Mouse (Mus musculus): ENCODE measurements around the gene Mogat1.
A peak's percentile ranks its signal among the peaks of the same experiment; 100 is the strongest.

The Mogat1 gene

DNA sequence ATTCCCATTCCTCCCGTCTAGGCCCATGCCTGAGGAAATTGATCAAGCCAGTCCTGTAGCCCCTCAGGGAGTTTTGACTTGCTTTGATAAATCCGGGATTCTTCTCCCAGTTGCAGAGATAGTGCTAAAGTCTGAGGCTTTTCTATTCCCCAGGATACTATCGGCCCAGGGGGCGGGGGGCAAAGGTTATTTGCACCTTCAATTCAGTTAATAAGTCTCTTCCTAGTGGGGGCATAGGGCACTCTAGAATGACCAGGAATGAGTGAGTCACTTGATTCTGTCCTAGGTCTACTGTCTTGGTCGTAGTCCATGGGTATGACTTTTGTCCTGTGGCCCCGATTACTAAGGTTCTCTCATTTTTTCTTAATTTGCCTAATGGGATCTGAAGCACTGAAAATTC is 8.3 kb upstream of the Mogat1 start:
- H3K27me3 ChIP-seq (ENCODE audit: insufficient read depth, low read length) = no peaks in the 10 kb centered on the region
- TF ChIP-seq NANOG (IDR thresholded peaks at IDR 0.05; ENCODE audit: borderline replicate concordance, low read length) (no peak), CTCF (conservative IDR thresholded peaks at IDR 0.05; ENCODE audit: low read length) (no peak), POU5F1 (IDR thresholded peaks at IDR 0.05; ENCODE audit: borderline replicate concordance, low read length) (no peak)
- H3K9me3 ChIP-seq (ENCODE audit: low read length) = peaks cover 58% of the 10 kb centered on the region
- H3K4me3 ChIP-seq (replicated peaks; ENCODE audit: low read length) = no peak overlapping the region
- no peaks in the 10 kb centered on the region for H3K4me1 ChIP-seq (replicated peaks; ENCODE audit: low read depth, low read length)
- H3K36me3 ChIP-seq (ENCODE audit: insufficient read depth, low read length) = no peaks in the 10 kb centered on the region

DNA sequence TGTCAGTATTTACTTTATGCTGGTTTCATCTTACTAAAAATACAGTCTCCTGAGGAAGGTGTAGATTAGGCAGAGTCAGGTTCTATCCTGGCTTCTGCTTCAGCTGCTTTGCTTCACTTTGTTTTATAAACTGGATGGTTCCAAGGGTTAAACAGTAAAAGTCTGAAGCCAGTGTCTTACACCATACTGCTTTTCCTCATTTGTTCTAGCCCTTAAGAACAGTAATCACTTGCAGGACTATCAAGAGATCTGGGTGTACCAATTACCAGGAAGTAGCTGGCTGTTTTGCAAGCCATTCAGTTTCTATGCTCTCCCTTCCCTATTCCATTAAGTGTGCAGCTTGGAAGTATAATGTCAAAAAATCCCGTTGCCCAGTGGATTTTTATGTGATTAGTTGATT is 3.7 kb upstream of the Mogat1 start:
- peaks cover 32% of the 10 kb centered on the region for H3K9me3 ChIP-seq (ENCODE audit: low read length)
- peaks cover 18% of the 10 kb centered on the region for H3K4me1 ChIP-seq (replicated peaks; ENCODE audit: low read depth, low read length)
- peaks cover 17% of the 10 kb centered on the region for H3K27me3 ChIP-seq (ENCODE audit: insufficient read depth, low read length)
- H3K36me3 ChIP-seq (ENCODE audit: insufficient read depth, low read length) = no peaks in the 10 kb centered on the region
- no peak for TF ChIP-seq NANOG (IDR thresholded peaks at IDR 0.05; ENCODE audit: borderline replicate concordance, low read length)
- no peak for TF ChIP-seq CTCF (conservative IDR thresholded peaks at IDR 0.05; ENCODE audit: low read length)
- no peak for TF ChIP-seq POU5F1 (IDR thresholded peaks at IDR 0.05; ENCODE audit: borderline replicate concordance, low read length)
- no peak overlapping the region for H3K4me3 ChIP-seq (replicated peaks; ENCODE audit: low read length)

DNA sequence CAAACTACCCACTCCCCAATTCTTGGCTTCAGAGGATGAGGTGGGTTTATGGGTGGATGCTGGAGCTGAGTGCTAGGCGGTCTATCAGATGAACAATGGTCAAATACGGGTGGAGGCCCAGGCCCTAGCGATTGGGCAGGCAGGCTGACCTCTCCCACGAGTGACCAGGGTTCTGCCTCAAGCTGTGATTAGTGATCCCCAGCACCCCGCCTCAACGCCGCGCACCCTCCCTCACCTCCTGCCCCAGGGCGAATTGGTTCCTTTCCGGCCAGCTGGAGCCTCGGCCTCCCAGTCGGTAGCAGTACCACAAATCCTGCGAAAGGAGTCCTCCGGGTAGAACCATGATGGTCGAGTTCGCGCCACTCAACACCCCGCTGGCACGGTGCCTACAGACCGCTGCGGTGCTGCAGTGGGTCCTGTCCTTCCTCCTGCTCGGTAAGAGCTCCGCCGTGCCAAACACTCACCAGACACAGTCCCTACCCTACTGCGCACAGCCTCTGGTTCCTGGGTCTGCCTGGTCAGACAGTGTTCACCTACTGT is 900 bp downstream of the Mogat1 start, which contains the start of gene BC035947:
Gene BC035947, minus strand, starts transcription at position 538 of the 540 bp plus-strand sequence.
- Histone ChIP-seq H3K36me3 (ENCODE audit: insufficient read depth, low read length) (no peaks in the 10 kb centered on the region), H3K4me1 (replicated peaks; ENCODE audit: low read depth, low read length) (peaks cover 18% of the 10 kb centered on the region), H3K9me3 (ENCODE audit: low read length) (no peaks in the 10 kb centered on the region), H3K4me3 (replicated peaks; ENCODE audit: low read length) (peak within 1 kb of the TSS; percentile 74), H3K27me3 (ENCODE audit: insufficient read depth, low read length) (peaks cover 30% of the 10 kb centered on the region)
- TF ChIP-seq CTCF (conservative IDR thresholded peaks at IDR 0.05; ENCODE audit: low read length) (no peak), POU5F1 (IDR thresholded peaks at IDR 0.05; ENCODE audit: borderline replicate concordance, low read length) (no peak), NANOG (IDR thresholded peaks at IDR 0.05; ENCODE audit: borderline replicate concordance, low read length) (no peak)

DNA sequence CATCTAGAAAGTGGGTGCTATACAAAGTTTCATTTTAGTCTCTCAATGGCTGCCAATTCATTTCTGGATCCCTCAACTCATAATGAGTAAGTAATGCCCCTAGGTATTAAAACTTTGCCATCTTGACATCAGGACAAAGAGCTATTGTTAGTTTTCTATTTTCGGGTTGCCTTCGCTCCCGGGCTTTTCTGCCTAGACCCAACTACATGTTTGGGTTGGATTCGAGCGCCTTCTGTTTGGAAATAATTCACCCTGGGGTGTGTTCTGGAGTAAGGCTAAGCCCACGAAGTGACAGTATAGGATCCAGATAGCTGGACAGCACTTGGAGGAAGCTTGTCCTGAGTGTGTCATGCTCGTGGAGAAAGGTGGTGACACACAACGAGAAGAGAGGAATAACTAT is 2.0 kb downstream of the Mogat1 start:
- Histone ChIP-seq H3K4me3 (replicated peaks; ENCODE audit: low read length) (no peak overlapping the region), H3K27me3 (ENCODE audit: insufficient read depth, low read length) (peaks cover 30% of the 10 kb centered on the region), H3K36me3 (ENCODE audit: insufficient read depth, low read length) (no peaks in the 10 kb centered on the region), H3K9me3 (ENCODE audit: low read length) (no peaks in the 10 kb centered on the region), H3K4me1 (replicated peaks; ENCODE audit: low read depth, low read length) (peaks cover 18% of the 10 kb centered on the region)
- no peak for TF ChIP-seq CTCF (conservative IDR thresholded peaks at IDR 0.05; ENCODE audit: low read length)

DNA sequence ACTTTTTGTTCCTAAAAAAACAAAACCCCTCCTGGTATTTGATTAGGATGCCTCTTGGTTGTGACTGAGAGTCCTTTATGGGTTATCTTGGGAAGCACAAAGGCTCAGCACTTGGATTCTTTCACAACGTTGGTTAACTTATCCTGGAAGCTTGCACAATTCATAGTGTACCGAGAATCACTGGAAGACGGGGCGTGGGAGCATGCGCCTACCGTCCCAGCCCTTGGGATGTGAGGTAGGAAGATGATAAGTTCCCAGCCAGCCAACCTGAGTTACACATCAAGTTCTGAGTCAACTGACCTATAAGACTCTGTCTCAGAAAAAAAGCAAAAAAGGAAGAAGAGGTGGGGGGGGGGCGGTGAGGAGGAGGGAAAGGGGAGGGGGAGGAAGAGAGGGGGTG is 8.1 kb downstream of the Mogat1 start:
- Histone ChIP-seq H3K4me1 (replicated peaks; ENCODE audit: low read depth, low read length) (no peaks in the 10 kb centered on the region), H3K27me3 (ENCODE audit: insufficient read depth, low read length) (peaks cover 10% of the 10 kb centered on the region), H3K36me3 (ENCODE audit: insufficient read depth, low read length) (no peaks in the 10 kb centered on the region), H3K4me3 (replicated peaks; ENCODE audit: low read length) (no peak overlapping the region), H3K9me3 (ENCODE audit: low read length) (no peaks in the 10 kb centered on the region)
- TF ChIP-seq POU5F1 (IDR thresholded peaks at IDR 0.05; ENCODE audit: borderline replicate concordance, low read length) = no peak
- TF ChIP-seq NANOG (IDR thresholded peaks at IDR 0.05; ENCODE audit: borderline replicate concordance, low read length) = no peak
- no peak for TF ChIP-seq CTCF (conservative IDR thresholded peaks at IDR 0.05; ENCODE audit: low read length)

DNA sequence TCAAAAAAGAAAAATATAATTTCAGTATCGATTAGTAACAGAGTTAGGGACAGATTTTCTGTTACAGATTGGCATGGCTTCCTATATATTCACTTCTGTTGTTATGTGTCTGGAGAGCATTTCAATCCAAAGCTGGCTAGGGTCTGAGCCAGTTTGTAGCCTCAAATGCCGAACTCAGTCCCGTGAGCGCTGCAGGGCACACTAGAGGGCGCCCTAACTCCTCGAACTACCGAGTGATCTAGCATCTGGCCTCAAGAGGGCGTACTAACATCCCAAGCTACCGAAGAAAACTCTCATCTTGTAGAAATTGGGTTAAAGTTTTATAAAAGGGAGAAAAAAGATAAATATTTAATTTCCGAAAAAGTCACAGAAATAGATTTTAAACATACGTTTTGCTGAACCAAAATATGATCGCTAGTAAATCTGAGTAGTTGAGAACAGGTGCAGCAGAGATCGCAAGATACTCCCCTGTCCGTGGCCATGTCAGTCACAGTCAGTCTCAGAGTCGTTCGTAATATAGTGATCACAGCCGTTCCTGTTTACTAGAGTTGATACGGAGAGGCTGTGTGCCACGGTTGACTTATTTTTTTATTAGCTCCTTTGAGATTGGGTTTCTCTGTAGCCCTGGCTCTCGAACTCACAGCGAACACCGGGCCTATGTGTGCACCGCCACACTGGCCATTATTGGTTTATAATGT is 14.5 kb downstream of the Mogat1 start:
- Histone ChIP-seq H3K9me3 (ENCODE audit: low read length) (no peaks in the 10 kb centered on the region), H3K36me3 (ENCODE audit: insufficient read depth, low read length) (no peaks in the 10 kb centered on the region), H3K4me3 (replicated peaks; ENCODE audit: low read length) (no peak overlapping the region), H3K27me3 (ENCODE audit: insufficient read depth, low read length) (0 out of 2 replicates have a peak, but pooled peaks cover 2% of the 10 kb centered on the region), H3K4me1 (replicated peaks; ENCODE audit: low read depth, low read length) (no peaks in the 10 kb centered on the region)
- no peak for TF ChIP-seq NANOG (IDR thresholded peaks at IDR 0.05; ENCODE audit: borderline replicate concordance, low read length)
- TF ChIP-seq CTCF (conservative IDR thresholded peaks at IDR 0.05; ENCODE audit: low read length) = peak; percentile 89
- no peak for TF ChIP-seq POU5F1 (IDR thresholded peaks at IDR 0.05; ENCODE audit: borderline replicate concordance, low read length)

DNA sequence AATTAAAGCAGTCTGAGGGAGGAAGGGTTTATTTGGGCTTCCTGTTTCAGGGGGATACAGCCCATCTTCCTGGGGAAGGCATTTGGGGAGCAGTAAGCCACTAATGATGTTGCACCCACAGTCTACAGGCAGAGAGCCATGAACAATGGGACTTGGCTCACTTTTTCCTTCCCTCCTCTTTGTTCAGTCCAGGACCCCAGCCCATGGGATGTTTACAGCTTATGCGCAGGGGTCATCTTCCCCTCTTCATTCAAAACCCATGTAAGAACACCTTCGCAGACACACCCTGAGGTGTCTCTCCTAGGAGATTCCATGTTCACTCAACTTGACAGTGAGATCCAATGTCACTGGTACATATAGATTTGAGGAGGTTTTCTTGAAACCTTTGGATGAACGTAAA is 17.6 kb downstream of the Mogat1 start:
- H3K9me3 ChIP-seq (ENCODE audit: low read length) = no peaks in the 10 kb centered on the region
- H3K27me3 ChIP-seq (ENCODE audit: insufficient read depth, low read length) = no peaks in the 10 kb centered on the region
- TF ChIP-seq POU5F1 (IDR thresholded peaks at IDR 0.05; ENCODE audit: borderline replicate concordance, low read length) (no peak), NANOG (IDR thresholded peaks at IDR 0.05; ENCODE audit: borderline replicate concordance, low read length) (no peak), CTCF (conservative IDR thresholded peaks at IDR 0.05; ENCODE audit: low read length) (no peak)
- H3K36me3 ChIP-seq (ENCODE audit: insufficient read depth, low read length) = no peaks in the 10 kb centered on the region
- peaks cover 6% of the 10 kb centered on the region for H3K4me1 ChIP-seq (replicated peaks; ENCODE audit: low read depth, low read length)
- no peak overlapping the region for H3K4me3 ChIP-seq (replicated peaks; ENCODE audit: low read length)

DNA sequence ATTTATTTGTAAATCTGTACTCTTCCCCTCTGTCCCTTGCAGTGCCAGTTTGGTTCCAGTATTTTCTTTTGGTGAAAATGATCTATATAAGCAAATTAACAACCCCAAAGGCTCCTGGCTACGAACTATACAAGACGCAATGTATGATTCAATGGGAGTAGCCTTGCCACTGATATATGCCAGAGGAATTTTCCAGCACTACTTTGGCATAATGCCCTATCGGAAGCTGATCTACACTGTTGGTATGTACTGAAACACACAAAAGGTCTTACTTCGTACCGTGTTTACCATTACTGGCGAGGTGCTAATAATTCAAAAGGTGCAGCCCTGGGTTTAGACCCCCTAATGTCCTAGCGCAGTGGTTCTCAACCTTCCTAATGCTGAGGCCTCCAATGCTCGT is 18.2 kb downstream of the Mogat1 start:
- H3K4me1 ChIP-seq (replicated peaks; ENCODE audit: low read depth, low read length) = peaks cover 6% of the 10 kb centered on the region
- no peak for TF ChIP-seq POU5F1 (IDR thresholded peaks at IDR 0.05; ENCODE audit: borderline replicate concordance, low read length)
- no peaks in the 10 kb centered on the region for H3K27me3 ChIP-seq (ENCODE audit: insufficient read depth, low read length)
- H3K36me3 ChIP-seq (ENCODE audit: insufficient read depth, low read length) = no peaks in the 10 kb centered on the region
- no peaks in the 10 kb centered on the region for H3K9me3 ChIP-seq (ENCODE audit: low read length)
- no peak overlapping the region for H3K4me3 ChIP-seq (replicated peaks; ENCODE audit: low read length)
